Mouse (Mus musculus) left cerebral cortex, adult 8-10 months (tissue): ENCODE measurements around the gene Acss3. TPM values are rescaled to one million over a fixed set of nuclear protein-coding genes. Genes with fewer than 3 reads are reported as not detected.

ENCODE experiments used
- total RNA-seq, 4 experiments: library from RNA; stranded (reverse); gene quantifications; 2 replicates each; pipeline ENCODE4 v1.2.4; 2022

The Acss3 gene
- total RNA-seq, 4 experiments from 2014 or later: 1.0 to 1.6 (median 1.2) TPM

Other genes starting within 250 kb of the Acss3 start
- gene Lin7a, start 148.0 kb upstream of the Acss3 start, total RNA-seq: 10 to 100 TPM; 44.8 to 54.6 (median 50.7) TPM